Mouse (Mus musculus) layer of hippocampus, postnatal 25 days (tissue): Measurements from ENCODE around the gene Dnm3. TPM values are rescaled to one million over a fixed set of nuclear protein-coding genes. Genes with fewer than 3 reads are reported as not detected.

ENCODE experiments used
- DNase-seq, 2 experiments: peaks; one replicate each; pipeline ENCODE4 v3.0.0; 2022; ENCODE audit warnings: mixed read lengths in 2 of 2, low spot score in 1 of 2; ENCODE audit errors: extremely low spot score in 1 of 2
- total RNA-seq, 2 experiments: library from RNA; stranded (reverse); gene quantifications; 2 replicates each; pipeline ENCODE4 v1.2.3; 2021

Gene Dnm3
- total RNA-seq, 2 experiments from 2014 or later: 66.1 to 83.0 TPM

DNA sequence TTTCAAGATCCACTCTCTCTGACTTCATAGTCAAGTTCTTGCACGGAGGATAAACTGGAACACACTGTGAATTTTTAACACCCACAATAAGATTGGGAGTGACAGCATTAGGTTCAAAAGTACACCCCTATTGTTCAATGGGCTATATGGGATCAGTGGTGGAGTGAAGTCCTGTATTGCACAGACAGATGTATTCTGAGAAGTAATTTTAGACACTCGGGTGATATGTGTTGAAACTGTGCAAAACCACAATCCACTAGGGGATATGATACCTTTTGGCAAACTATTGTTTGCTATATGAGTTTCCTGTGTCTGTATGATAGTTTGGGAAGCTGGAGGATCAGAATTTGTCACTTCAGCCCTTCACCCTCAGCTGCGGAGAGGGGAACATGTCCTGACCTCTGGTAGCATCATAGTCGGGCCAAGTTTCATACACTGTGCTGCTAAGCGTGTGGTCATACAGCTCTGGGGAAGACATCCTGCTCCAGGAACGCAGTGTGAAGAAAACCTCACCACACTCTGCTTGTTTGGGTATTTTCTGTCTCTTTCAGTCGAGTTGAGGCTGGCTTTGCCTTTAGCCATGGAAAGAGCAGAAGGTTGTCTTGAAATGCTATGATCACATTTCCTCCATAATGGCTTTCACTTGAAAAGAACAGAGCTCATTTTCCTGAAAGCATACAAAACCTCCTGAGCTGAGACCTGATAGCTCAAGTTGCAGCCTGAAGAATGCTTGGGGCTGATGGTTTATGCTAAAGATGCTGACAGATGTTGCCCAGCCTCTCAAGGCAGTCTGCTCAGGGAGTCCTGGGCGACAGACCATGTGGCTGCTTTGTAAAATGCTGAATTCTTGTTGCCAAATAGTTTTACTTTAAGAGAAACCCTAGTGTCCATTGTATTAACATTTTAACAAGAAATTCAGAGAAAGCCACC, 433.8 kb downstream of the Dnm3 start:
- no peak for DNase-seq

DNA sequence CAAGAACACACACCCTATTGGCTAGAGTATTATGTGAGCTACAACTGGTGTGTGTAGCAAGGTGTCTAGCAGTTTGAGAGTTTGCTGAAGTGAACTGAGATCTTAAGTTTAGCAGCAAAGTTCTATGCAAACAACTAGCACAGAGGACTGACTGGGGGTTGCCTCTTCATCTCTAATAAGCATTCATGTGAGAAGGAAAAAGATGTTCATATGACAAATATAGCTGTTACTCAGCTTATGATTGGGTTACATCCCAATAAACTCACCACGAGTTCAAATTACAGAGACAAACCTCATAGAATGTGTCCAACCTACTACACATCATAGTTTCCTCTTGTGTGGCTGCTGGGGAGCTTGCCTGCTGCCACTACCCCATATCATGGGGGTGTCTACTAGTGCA, 434.6 kb downstream of the Dnm3 start:
- no peak for DNase-seq

GRCm38 (mm10) chr1:162042384-162042783, 435.4 kb downstream of the Dnm3 start:
- DNase-seq: no peak

GRCm38 (mm10) chr1:162040490-162041274, 437.2 kb downstream of the Dnm3 start:
- no peak for DNase-seq

GRCm38 (mm10) chr1:162039808-162040207, 438.0 kb downstream of the Dnm3 start:
- DNase-seq: no peak

GRCm38 (mm10) chr1:162039011-162039595, 438.7 kb downstream of the Dnm3 start:
- no peak for DNase-seq

DNA sequence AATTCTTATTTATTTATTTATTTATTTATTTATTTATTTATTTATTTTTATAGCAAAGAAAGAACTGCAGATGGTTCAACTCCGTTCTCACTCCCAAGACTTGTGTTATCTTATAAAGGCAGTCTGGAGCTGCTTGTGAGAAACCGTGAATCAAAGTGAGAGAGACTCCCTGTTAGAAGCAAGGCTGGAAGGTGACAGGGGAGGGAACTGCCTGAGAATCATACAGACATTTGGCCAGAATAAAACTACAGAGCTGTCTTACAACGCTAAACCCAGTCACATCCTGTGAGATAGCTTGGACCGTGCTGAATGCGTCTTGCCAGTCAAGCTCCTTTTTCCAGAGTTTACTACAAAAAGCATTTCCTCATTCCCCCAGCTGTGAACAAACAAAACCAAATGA, 439.4 kb downstream of the Dnm3 start:
- no peak for DNase-seq

DNA sequence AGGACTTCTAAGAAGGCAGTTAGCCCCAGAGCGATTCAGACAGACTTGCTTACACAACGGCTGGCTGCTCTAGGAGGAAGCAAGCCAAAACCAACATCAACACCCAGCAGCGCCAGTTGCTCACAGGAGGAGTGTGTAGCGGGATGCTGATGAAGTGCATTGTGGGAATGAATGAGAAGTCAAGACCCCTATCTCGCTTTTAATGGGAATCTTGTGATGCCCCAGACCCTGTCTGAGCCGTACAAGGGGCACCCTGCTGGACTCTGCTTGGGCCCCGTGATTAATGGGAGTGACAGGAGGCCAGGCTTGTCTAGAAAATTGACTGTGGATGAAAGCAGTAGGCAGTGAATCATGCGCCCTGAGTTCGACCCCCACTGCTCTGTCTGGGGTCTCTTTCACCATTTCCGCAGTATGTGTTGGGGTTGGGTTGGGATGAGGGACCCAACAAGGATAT, 439.8 kb downstream of the Dnm3 start:
- DNase-seq: no peak

GRCm38 (mm10) chr1:162037185-162037765, 440.6 kb downstream of the Dnm3 start:
- DNase-seq: no peak

- no peak for DNase-seq
Measured at GRCm38 (mm10) chr1:162036461-162036835, 441.4 kb downstream of the Dnm3 start.

DNA sequence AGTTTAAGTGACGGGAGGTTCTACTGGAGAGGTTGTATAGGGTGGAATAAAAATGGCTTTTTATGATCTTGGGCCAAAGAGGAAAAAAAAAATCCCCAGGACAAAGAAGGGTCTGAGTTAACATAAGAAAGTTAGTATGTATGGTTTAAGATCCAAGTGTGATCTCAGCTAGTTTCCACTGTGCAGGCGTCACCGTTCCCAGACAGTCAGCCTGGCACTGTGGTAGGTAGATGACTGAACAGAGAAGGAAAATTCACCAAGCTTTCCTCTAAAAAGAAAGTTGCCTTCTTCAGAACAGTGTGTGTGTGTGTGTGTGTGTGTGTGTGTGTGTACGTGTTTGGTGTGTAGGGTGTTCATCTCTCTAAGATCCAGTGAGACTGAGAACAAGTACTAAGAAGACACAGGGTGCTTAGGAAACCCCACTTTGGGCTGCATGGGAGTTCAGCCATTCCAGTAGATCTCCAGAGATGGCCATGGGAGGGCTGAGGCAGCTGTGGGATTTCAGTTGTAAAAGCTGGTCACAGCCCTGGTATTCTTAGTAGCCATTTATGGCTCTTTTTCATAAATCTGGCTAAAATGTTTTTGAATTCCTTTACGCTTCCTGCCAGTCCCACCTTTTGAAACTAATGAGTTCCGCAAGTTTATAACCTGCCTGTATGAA, 441.9 kb downstream of the Dnm3 start:
- DNase-seq: no peak

DNA sequence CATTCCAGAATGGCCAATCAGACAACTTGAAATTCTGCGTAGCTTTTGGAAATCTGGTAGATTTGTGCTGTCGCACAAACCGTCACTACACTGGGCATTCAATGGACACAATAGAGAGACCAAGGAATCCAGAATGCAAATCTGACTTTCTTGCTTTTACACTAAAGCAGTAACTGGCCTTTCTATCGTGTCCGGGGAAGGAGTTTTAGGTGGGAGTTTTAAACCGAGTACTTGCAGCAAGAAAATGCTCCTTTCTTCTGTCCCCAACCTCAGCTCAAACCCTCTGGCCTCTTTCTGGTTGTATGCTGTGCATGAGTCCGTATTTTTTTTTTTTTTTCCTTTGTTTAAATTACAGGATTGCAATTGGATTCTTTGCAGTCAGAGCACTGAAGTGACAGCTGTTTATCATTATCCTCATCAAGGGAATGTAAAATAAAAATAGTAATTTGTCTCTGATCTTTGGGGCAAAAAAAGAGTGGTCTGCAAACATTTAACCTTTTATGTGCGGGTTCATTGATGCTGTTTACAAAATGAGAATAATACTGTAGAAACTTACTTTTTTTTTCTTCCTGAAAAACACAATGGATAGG, 454.1 kb downstream of the Dnm3 start:
- DNase-seq: no peak

GRCm38 (mm10) chr1:162020766-162021165, 457.1 kb downstream of the Dnm3 start:
- no peak for DNase-seq

DNA sequence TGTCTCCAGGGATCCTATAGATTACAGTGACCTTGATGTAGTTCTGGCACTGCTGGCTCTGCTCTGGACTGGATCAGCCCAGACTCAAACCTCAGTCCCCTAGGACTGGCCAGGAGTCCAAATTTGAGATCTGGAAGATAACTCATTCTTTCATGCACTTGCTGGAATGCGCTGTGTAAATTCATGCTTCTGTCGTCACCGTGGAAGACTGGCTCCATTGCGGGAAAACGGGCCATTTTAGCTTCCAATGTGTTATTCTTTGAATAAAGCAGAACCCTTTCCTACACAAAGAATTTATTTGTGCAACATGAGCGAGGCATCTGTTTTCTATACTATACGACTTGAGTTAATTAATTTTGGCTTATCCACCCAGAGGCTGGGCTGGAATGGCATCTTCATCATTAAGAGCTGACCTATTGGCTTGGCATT, 457.5 kb downstream of the Dnm3 start:
- no peak for DNase-seq

DNA sequence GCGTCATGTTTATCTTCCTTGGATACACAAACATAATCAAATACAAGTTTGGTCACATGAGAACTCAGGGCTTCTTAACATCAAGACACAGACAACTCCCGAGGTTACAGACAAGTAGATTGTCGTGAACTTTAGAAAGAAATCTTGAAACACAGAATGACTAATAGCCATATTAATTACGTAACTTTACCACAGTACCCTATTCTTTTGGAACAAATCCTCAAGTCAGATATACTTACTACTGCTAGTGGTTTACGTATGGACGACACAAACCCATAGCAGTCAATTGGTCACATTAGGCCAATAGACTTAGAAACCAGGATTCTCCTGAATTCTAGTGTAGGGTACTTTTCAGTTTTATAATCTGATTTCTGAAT, 459.2 kb downstream of the Dnm3 start:
- no peak for DNase-seq

- DNase-seq: no peak
Measured at GRCm38 (mm10) chr1:162017975-162018600, 459.7 kb downstream of the Dnm3 start.

GRCm38 (mm10) chr1:162016982-162017381, 460.9 kb downstream of the Dnm3 start:
- DNase-seq: no peak

- DNase-seq: no peak
Measured at GRCm38 (mm10) chr1:162015247-162015862, 462.5 kb downstream of the Dnm3 start.

- DNase-seq: no peak
Measured at GRCm38 (mm10) chr1:162013561-162013960, 464.3 kb downstream of the Dnm3 start.
